Mouse (Mus musculus) adrenal gland, postnatal 25 days (tissue): ENCODE measurements around the gene Ccnl1. TPM values are rescaled to one million over a fixed set of nuclear protein-coding genes. Genes with fewer than 3 reads are reported as not detected.

Experiments used
- DNase-seq: peaks from one replicate; pipeline ENCODE4 v3.0.0; 2021; ENCODE audit warnings: mixed read lengths
- long read RNA-seq: library from polyadenylated mRNA; stranded (forward); transcript quantifications from one replicate; pipeline ENCODE4 v2.0.0, GENCODE M21; 2021
- total RNA-seq: library from RNA; stranded (reverse); gene quantifications from 2 replicates; pipeline ENCODE4 v1.2.3, GENCODE M21; 2021

Gene Ccnl1
- 97.6 and 105 TPM in 2 replicates for total RNA-seq
- long read RNA-seq, transcript Ccnl1-205 (12 exons, 1,981 nt), result major isoform, 6 of 25 reads
- long read RNA-seq, partial matches to known transcripts, result 6 of 25 reads
- long read RNA-seq, other reads (novel, unspliced or antisense), result 5 of 25 reads

GRCm38 (mm10) chr3:65958102-65958839 is at the start of gene Ccnl1:
TSS of gene Ccnl1 (minus strand) at chr3:65958249.
- DNase-seq, result peak; percentile 98

- no peak for DNase-seq
Measured at GRCm38 (mm10) chr3:66004989-66005388, 46.9 kb upstream of the Ccnl1 start.

DNA sequence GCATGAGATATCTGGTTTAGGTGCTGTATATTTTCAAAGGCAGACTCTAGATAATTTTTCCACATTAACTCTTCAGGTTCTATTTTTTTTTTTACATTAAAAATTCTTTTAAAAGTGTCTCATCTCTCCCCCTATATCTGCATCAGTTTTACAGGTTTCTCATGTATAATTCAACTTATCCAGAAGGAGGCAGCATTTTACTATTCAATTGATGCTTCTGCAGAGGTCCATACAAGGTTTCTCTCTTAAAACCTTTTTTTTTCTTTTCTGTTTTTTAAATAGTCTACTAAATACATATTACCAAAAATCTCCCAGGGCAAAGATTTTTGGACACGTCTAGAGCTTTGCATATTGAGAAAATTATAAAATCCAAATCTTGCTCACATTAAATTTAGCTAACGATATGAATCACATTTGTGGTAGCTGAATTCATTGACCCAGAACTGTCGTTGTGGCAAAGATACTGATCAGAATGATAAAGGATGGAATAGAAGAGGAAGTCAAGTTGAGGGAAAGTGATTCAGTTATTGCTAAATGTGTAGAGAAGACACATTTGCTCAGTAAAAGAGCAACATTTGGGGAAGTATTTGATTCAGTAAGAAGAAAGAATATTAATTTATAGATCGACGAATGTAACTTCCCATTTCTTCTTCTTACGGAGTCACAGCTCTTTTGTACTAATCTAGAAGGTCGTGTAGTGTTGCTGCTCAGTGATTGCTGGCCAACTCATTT is 46.3 kb upstream of the Ccnl1 start:
- DNase-seq, result no peak

- DNase-seq, result no peak
Measured at GRCm38 (mm10) chr3:66000400-66000799, 42.4 kb upstream of the Ccnl1 start.

GRCm38 (mm10) chr3:65997360-65998008 is 39.4 kb upstream of the Ccnl1 start:
- no peak for DNase-seq

DNA sequence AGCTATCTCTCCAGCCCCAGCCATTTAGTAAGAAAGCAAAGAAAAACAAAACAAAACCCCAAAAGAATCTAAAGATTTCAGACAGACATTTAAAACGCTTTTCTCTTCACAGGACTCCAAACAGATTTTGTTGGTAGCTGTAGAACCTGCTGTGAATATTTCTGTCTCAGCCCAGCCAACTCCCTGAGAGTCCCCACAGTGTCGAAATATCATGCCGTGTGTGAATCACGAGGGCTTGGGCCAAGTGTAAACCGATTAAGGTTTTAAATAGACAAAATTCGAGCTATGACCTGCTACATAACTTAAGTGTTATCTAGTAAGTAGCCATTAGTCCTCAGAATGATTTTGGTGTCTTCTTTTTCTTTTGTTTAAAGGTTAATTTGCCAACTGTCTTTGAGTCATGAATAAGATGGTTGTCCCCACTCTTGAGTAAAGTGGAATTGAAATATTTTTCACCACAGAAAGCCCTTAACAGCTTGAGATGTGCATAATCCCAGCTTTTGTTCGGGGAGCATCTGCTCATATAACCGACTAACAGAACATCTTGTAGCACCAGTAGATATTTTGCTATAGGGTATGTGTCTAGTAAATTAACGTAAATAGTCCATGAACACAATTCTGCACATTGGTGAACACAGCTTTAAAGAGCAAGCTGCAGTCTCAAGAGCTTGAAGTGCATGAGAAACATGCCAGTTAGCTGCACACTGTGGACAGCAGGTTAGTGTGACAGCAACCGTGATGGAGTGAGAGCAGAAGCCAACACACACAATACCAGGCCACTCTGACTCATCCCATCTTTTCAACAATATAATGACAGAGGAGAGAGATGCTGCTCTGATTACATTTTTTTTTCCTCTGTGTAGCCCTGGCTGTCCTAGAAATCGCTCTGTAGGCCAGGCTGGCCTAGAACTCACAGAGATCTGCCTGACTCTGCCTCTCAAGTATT is 34.6 kb upstream of the Ccnl1 start:
- no peak for DNase-seq

- no peak for DNase-seq
Measured at GRCm38 (mm10) chr3:65990957-65991646, 33.1 kb upstream of the Ccnl1 start.

- DNase-seq, result no peak
Measured at GRCm38 (mm10) chr3:65990524-65990923, 32.5 kb upstream of the Ccnl1 start.

DNA sequence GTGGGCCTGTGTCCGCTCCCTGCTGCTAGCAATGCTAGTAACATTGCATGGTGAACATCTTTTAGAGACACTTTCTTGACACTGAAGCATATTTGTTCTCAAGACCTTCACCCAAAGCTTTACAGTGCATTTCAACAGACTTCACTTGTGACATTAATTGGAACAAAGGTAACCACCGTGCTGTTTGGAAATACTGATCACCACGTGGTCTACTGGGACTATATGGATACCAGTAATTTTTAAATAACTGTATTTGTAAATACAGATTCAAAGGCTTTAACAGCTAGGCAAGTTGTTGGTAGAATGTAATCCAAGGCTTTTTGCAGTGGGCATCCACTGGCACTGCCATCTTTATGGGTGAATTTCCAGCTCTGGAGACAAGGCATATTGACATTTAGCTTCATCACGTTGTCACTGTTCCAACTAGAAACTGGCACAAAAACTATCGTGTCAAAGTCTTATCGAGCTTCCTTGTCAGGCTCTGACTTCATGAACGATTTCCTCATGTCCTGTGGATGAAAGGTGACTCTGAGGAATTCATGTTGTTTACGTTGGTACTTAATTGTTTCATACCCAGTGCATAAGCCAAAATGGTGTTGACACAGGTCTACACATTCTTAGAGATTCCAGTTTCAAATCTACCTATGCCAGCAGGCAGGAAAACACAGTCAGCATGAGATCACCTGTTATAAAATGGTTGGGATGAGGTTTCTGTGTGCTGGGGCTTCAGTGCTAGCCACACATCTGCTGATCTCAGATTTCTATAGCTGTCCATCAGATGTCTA is 30.9 kb upstream of the Ccnl1 start:
- DNase-seq, result no peak

DNA sequence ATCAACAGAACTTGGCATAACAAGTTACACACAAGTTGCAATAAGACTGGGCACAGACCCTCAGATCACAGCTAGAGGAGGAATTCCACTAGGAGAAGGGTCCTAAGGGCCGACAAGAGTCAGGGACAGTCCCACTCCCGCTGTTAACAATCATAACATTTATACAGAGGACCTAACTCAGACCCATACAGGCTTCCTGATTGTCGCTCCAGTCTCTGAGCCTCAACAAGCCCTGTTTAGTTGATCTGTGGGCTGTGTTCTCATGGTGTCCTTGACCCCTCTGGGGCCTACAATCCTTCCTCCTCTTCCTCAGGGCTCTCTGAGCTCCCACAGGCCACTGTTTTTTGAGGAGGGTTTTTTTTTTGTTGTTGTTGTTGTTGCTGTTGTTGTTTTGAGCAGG is 18.2 kb upstream of the Ccnl1 start:
- no peak for DNase-seq

- DNase-seq, result peak; percentile 34
Measured at GRCm38 (mm10) chr3:65975317-65975716, 17.3 kb upstream of the Ccnl1 start.

GRCm38 (mm10) chr3:65974232-65975058 is 16.4 kb upstream of the Ccnl1 start:
- peak; percentile 98 for DNase-seq

DNA sequence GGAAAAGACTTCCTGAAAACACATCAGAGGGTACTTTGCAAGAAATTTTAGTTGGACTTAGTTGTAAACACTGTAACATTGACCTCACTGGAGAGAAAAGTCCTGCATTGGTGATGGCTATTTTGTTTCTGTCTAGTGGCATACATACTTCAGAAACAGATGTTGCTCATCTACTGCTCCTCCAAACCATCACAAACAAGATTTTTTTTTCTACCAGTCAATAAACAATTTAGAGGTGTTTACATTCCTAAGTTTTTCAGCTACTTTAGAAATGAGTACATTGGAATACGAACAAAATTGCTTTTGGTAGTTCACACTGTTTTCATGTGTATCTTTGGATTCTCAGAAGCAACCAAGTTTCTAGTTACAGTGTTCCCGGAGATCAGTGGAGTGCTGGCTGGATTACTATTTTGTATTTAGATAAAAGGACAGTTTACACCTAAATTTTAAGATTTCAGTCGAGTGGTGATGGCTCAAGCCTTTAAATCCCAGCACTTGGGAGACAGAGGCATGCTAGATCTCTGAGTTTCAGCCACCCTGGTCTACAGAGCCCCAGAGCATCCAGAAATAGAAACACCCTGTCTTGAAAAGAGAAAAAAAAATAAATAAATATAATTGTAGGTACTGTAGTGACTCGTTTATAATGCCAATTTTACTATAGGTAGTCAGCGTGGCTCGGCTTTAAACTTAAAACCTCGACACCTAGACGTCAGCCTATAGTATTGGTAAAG is 15.6 kb upstream of the Ccnl1 start:
- DNase-seq, result no peak

DNA sequence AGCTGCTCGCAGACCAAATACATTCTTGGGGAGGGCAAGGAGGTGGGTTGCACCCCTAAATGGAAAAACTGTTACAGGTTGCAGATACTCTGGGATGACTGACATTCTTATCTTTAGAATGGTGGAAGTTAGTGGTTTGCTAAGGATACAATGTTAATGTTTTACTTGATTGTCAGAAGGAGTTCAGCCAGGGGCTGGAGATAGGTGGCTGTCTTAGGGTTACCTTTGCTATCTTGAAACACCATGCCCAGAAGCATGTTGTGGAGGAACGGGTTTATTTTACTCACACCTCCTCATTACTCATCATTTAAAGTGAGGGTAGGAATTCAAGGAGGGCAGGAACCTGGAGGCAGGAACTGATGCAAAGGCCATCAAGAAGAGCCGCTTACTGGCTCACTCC is 11.1 kb upstream of the Ccnl1 start:
- no peak for DNase-seq

- no peak for DNase-seq
Measured at GRCm38 (mm10) chr3:65966360-65966759, 8.3 kb upstream of the Ccnl1 start.

DNA sequence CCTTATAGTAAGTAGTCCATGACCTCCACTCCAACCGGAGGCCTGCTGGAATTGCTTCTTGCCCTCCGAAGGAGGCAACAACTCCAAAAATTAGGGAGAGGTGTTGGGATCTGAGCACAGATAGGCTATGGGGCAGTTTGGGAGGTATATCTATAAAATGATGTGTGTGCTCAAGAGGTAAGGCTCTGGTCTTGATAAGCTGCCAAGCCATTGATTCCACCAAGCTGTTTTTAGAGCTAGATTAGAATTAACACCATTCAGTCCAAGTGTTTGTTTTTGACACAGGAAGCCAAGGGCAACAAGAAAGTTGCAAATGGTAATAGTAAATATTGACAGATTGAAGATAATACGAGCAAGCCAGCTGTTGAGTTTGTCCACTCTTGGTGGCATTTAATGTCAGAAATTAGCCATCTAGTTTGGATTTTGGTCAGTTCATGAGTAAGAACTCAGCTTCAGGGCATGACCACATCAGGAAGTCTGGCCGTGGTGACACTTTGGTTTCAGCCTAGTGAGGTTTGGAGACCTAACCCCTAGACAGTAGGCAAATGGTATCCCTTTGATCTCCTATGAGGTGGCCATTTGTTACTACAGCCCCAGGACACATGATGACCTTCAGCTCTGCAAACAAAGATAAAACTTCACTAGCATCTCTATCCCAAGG is 4.4 kb upstream of the Ccnl1 start:
- DNase-seq, result no peak

GRCm38 (mm10) chr3:65960291-65960945 is 2.4 kb upstream of the Ccnl1 start:
- no peak for DNase-seq
